Mouse (Mus musculus): ENCODE results near the gene Ablim1.

Ablim1 gene

GRCm38 (mm10) chr19:57103360-57103958 is 211.3 kb downstream of the Ablim1 start:
- no peak for DNase-seq (ENCODE audit: low read depth, low spot score)

- DNase-seq (ENCODE audit: low read depth, low spot score): no peak
Measured at GRCm38 (mm10) chr19:57101986-57102385, 212.7 kb downstream of the Ablim1 start.

GRCm38 (mm10) chr19:57100753-57101446 is 213.8 kb downstream of the Ablim1 start:
- no peak for DNase-seq (ENCODE audit: low read depth, low spot score)

- DNase-seq (ENCODE audit: low read depth, low spot score): no peak
Measured at GRCm38 (mm10) chr19:57099986-57100385, 214.7 kb downstream of the Ablim1 start.

- DNase-seq (ENCODE audit: low read depth, low spot score): no peak
Measured at GRCm38 (mm10) chr19:57099094-57099357, 215.7 kb downstream of the Ablim1 start.

- peak; percentile 45 for DNase-seq (ENCODE audit: low read depth, low spot score)
Measured at GRCm38 (mm10) chr19:57098241-57099093, 216.3 kb downstream of the Ablim1 start.

GRCm38 (mm10) chr19:57095340-57095739 is 219.4 kb downstream of the Ablim1 start:
- no peak for DNase-seq (ENCODE audit: low read depth, low spot score)

- no peak for DNase-seq (ENCODE audit: low read depth, low spot score)
Measured at GRCm38 (mm10) chr19:57093698-57094004, 221.1 kb downstream of the Ablim1 start.

- no peak for DNase-seq (ENCODE audit: low read depth, low spot score)
Measured at GRCm38 (mm10) chr19:57092958-57093697, 221.6 kb downstream of the Ablim1 start.

GRCm38 (mm10) chr19:57091278-57091677 is 223.4 kb downstream of the Ablim1 start:
- no peak for DNase-seq (ENCODE audit: low read depth, low spot score)

- no peak for DNase-seq (ENCODE audit: low read depth, low spot score)
Measured at GRCm38 (mm10) chr19:57088804-57089369, 225.8 kb downstream of the Ablim1 start.

GRCm38 (mm10) chr19:57084520-57085166 is 230.1 kb downstream of the Ablim1 start:
- DNase-seq (ENCODE audit: low read depth, low spot score): no peak

- DNase-seq (ENCODE audit: low read depth, low spot score): no peak
Measured at GRCm38 (mm10) chr19:57083887-57084286, 230.8 kb downstream of the Ablim1 start.

GRCm38 (mm10) chr19:57083183-57083555 is 231.6 kb downstream of the Ablim1 start:
- no peak for DNase-seq (ENCODE audit: low read depth, low spot score)

GRCm38 (mm10) chr19:57082454-57083182 is 232.1 kb downstream of the Ablim1 start:
- no peak for DNase-seq (ENCODE audit: low read depth, low spot score)

GRCm38 (mm10) chr19:57081536-57081935 is 233.2 kb downstream of the Ablim1 start:
- DNase-seq (ENCODE audit: low read depth, low spot score): no peak

GRCm38 (mm10) chr19:57079606-57079981 is 235.1 kb downstream of the Ablim1 start:
- no peak for DNase-seq (ENCODE audit: low read depth, low spot score)

GRCm38 (mm10) chr19:57078867-57079605 is 235.7 kb downstream of the Ablim1 start:
- DNase-seq (ENCODE audit: low read depth, low spot score): no peak

- no peak for DNase-seq (ENCODE audit: low read depth, low spot score)
Measured at GRCm38 (mm10) chr19:57077826-57078699, 236.7 kb downstream of the Ablim1 start.

Data from brain, embryonic 18.5 days (tissue).